Mouse (Mus musculus): ENCODE results near the gene Pard3.

DNA sequence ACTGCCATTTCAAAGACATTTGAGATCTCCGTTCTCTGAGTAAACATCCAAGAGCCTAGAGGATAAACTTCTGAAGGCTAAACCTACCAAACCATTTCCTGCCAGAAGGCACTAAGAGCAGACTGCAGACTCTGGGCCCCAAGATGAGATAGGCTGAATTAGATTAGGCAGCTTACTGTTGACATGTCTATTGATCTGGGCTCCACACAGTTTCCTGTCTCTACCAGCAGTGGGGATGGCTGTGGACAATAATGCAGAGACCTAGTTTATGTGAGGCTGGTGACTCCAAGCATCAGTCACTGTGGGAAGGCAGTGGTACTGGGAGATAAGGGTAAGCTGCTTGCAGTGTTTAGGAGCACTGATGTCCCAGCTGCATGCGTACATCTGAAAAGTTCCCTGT, 452.4 kb downstream of the Pard3 start:
- TF ChIP-seq POLR2A (IDR thresholded peaks at IDR 0.05; ENCODE audit: extremely low read depth, insufficient read depth, low read length) (no peak), CTCF (IDR thresholded peaks at IDR 0.05; ENCODE audit: extremely low read depth, insufficient read depth, low read length) (no peak)
